Mouse (Mus musculus) midbrain, embryonic 11.5 days (tissue): Measurements from ENCODE around the gene Dhx8. TPM values are rescaled to one million over a fixed set of nuclear protein-coding genes. Genes with fewer than 3 reads are reported as not detected.

Experiments
- ATAC-seq: fragments of 200-750 bp; cut with Nextera tagmentation; 2 replicates; pipeline ENCODE4 v1.8.0; 2017; ENCODE audit warnings: moderate TSS enrichment, moderate library complexity; ENCODE audit not compliant: low FRiP score
- DNase-seq: peaks from one replicate; pipeline ENCODE4 v3.0.0; 2015; ENCODE audit warnings: low spot score; ENCODE audit errors: missing footprints
- H3K27ac ChIP-seq: fragments of 300-500 bp; sonication (generic); 2 replicates; pipeline ENCODE4 v1.5.1; 2014; ENCODE audit warnings: low read depth, low read length
- H3K27me3 ChIP-seq: fragments of 300-500 bp; sonication (generic); 2 replicates; pipeline ENCODE4 v1.6.1; 2014; ENCODE audit warnings: mild to moderate bottlenecking, low read length, moderate library complexity, mixed read lengths; ENCODE audit not compliant: control insufficient read depth, insufficient read depth
- H3K36me3 ChIP-seq: fragments of 300-500 bp; sonication (generic); 2 replicates; pipeline ENCODE4 v1.6.1; 2014; ENCODE audit warnings: mild to moderate bottlenecking, low read length, moderate library complexity, mixed read lengths; ENCODE audit not compliant: control insufficient read depth, insufficient read depth
- H3K4me1 ChIP-seq: fragments of 300-500 bp; sonication (generic); 2 replicates; pipeline ENCODE4 v1.6.1; 2014; ENCODE audit warnings: low read length; ENCODE audit not compliant: control insufficient read depth, insufficient read depth
- H3K4me2 ChIP-seq: fragments of 300-500 bp; sonication (generic); 2 replicates; pipeline ENCODE4 v1.6.1; 2014; ENCODE audit warnings: mild to moderate bottlenecking, moderate library complexity
- H3K4me3 ChIP-seq: fragments of 300-500 bp; sonication (generic); 2 replicates; pipeline ENCODE4 v1.5.1; 2014; ENCODE audit warnings: low read depth, low read length
- H3K9ac ChIP-seq: fragments of 300-500 bp; sonication (generic); 2 replicates; pipeline ENCODE4 v1.6.1; 2014; ENCODE audit warnings: low read length
- H3K9me3 ChIP-seq: fragments of 300-500 bp; sonication (generic); 2 replicates; pipeline ENCODE4 v1.6.1; 2016; ENCODE audit warnings: low read length; ENCODE audit not compliant: control insufficient read depth
- WGBS: fragments of 180-500 bp; shearing (Covaris S2); extraction: QIAGEN DNeasy Blood & Tissue Kit; methylation state at CpG from one replicate; pipeline ENCODE4 v1.1.7; 2014; 5-methylcytosine and 5-hydroxymethylcytosine counted together
- polyA plus RNA-seq: library from polyadenylated mRNA; unstranded; fragments of >200 nt; fragmentation: Nextera tagmentation; extraction: Ambion mirVana; gene quantifications from 2 replicates; pipeline ENCODE4 v1.2.1, GENCODE M21; 2014

Gene Dhx8
- polyA plus RNA-seq, 1 experiment from 2014 or later, result 39.2 TPM

- under 1% methylated on average over 56 of the region's 67 CpGs for WGBS
Measured at GRCm38 (mm10) chr11:101784488-101785142, 51.9 kb downstream of the Dhx8 start.

DNA sequence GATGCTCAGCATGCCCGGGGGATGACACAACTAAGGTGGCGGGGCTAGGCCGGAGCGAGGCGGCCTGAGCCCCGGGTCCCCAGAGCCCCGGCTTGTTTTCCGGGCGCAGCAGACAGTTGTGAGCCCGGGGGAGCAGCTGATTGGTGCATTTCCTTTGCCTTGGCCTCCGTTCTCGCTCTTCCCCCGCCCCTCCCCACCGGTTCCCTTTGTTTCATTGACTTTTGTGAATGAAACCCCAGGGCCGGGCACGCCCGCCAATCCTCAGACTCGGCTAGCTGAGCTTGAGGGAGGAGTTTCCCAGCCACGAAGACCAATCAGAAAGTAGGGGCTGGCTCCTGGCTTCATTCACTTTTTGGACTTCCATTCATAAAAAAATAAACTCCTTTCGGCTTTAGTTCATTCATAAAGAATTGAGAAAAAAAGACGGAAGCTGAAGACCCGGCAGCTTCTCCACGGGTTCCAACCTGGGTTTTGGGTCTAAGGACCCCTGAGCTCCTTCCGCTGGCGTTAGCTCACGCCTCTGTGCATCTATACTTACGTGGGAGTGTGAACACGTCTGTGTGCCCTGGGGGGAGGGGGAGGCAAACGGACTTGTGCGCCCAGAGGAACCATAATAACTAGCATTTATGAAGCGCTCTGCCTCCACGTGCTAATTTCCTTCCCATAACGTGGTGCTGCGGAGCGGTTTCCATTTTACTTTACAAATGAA, 52.6 kb downstream of the Dhx8 start, which contains the start of gene Etv4:
Etv4 (minus strand) TSS at position 229 of the 709 bp plus-strand sequence.
- H3K4me3 ChIP-seq, result peak within 1 kb of the TSS; percentile 34
- WGBS, result 1% methylated on average over 34 of the region's 35 CpGs
- H3K36me3 ChIP-seq, result no peaks in the 10 kb centered on the region
- ATAC-seq (peak; percentile 93), DNase-seq (peak; percentile 97)
- H3K4me2 ChIP-seq, result peak within 1 kb of the TSS; percentile 80
- H3K4me1 ChIP-seq, result peaks cover 7% of the 10 kb centered on the region
- peaks cover 62% of the 10 kb centered on the region for H3K27me3 ChIP-seq
- H3K9me3 ChIP-seq, result no peaks in the 10 kb centered on the region
- H3K9ac ChIP-seq, result peak within 1 kb of the TSS; percentile 58
- H3K27ac ChIP-seq, result 0 out of 2 replicates have a peak within 1 kb of the TSS, but pooled peaks have one; percentile 1

More at GRCm38 (mm10) chr11:101784488-101785142, 51.9 kb downstream of the Dhx8 start:
- ATAC-seq (peak; percentile 71), DNase-seq (peak; percentile 92)
- Histone ChIP-seq H3K9me3 (no peaks in the 10 kb centered on the region), H3K27me3 (peaks cover 62% of the 10 kb centered on the region), H3K4me1 (peaks cover 7% of the 10 kb centered on the region), H3K27ac (0 out of 2 replicates have a peak overlapping the region, but pooled peaks have one; percentile 1), H3K4me2 (peak overlapping the region; percentile 80), H3K4me3 (peak overlapping the region; percentile 34), H3K36me3 (no peaks in the 10 kb centered on the region), H3K9ac (peak overlapping the region; percentile 58)

DNA sequence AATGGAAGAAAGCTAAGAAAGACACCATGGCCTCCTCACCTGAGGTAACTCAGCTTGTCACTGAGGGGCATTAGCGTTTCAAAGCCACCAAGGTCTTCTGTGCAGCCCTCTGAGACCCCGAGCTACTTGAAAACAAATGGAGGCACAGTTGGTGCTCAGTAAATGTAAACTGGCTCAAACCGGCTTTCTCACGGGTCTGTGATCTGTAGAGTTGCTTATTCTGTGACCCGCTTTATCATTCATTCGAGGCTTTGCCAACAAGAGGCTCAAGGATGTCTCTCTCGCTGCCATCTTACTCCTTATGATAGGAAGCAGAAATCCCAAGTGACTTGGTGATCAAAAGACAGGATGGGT, 53.1 kb downstream of the Dhx8 start:
- Histone ChIP-seq H3K4me1 (peaks cover 12% of the 10 kb centered on the region), H3K9me3 (no peaks in the 10 kb centered on the region), H3K4me2 (peak overlapping the region; percentile 36), H3K4me3 (peak overlapping the region; percentile 14; the same call in 1 of the 2 replicates), H3K27me3 (peaks cover 62% of the 10 kb centered on the region), H3K27ac (no peak overlapping the region), H3K9ac (no peak overlapping the region), H3K36me3 (no peaks in the 10 kb centered on the region)
- WGBS, result 5% methylated on average over 7 of the region's 7 CpGs
- ATAC-seq (no peak), DNase-seq (no peak)

- H3K36me3 ChIP-seq, result no peaks in the 10 kb centered on the region
- no peak for DNase-seq
- H3K9me3 ChIP-seq, result no peaks in the 10 kb centered on the region
- ATAC-seq, result no peak
- no peak overlapping the region for H3K27ac ChIP-seq
- H3K4me2 ChIP-seq, result no peak overlapping the region
- peaks cover 13% of the 10 kb centered on the region for H3K4me1 ChIP-seq
- H3K4me3 ChIP-seq, result no peak overlapping the region
- WGBS, result 63% methylated on average over 7 of the region's 7 CpGs
- peaks cover 57% of the 10 kb centered on the region for H3K27me3 ChIP-seq
- H3K9ac ChIP-seq, result no peak overlapping the region
Measured at GRCm38 (mm10) chr11:101786651-101787050, 53.9 kb downstream of the Dhx8 start.

- 50% methylated on average over 1 of the region's 1 CpGs for WGBS
- H3K27me3 ChIP-seq, result peaks cover 50% of the 10 kb centered on the region
Measured at GRCm38 (mm10) chr11:101787432-101787831, 54.7 kb downstream of the Dhx8 start.

DNA sequence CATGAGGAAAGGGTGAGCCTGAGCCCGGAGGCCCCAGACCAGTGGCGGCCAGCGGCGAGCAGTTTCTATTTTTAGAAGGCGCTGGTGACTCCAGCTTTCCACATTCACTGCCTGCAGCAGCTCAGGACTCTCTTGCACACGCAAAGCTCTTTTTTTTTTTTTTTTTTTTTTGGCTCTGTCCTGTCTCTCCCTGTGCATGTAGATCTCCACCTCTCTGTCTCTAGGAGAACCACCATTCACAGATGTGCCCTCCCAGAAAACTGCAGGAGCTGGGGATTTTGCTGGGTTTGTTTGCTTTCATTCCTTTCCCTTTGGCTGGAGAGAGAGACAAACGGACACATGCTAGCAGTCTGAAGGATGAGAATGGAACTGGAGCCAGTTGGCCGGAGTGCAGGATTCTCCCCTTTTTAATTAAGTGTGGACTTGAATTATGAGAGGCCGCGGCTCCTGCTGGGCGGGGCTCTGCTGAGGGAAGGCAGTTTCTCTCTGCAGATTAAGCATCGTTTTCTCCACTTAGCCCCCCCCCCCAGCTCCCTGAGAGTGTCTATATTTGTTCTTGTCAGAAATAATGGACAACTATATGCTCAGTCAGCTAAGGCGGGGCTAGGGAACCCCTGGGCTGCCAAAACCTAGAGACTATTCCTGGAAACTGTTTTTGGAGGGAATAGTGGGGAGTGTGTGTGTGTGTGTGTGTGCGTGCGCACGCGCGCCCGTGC, 58.2 kb downstream of the Dhx8 start:
- ATAC-seq, result no peak
- H3K9ac ChIP-seq, result 0 out of 2 replicates have a peak overlapping the region, but pooled peaks have one; percentile 5
- H3K4me3 ChIP-seq, result no peak overlapping the region
- no peak overlapping the region for H3K4me2 ChIP-seq
- H3K4me1 ChIP-seq, result peaks cover 6% of the 10 kb centered on the region
- no peaks in the 10 kb centered on the region for H3K9me3 ChIP-seq
- no peak for DNase-seq
- H3K36me3 ChIP-seq, result no peaks in the 10 kb centered on the region
- H3K27me3 ChIP-seq, result peaks cover 18% of the 10 kb centered on the region
- H3K27ac ChIP-seq, result no peak overlapping the region; the same call in 1 of the 2 replicates
- WGBS, result 51% methylated on average over 19 of the region's 19 CpGs

More at GRCm38 (mm10) chr11:101787432-101787831, 54.7 kb downstream of the Dhx8 start:
- Histone ChIP-seq H3K9ac (no peak overlapping the region), H3K4me3 (no peak overlapping the region), H3K9me3 (no peaks in the 10 kb centered on the region), H3K4me1 (peaks cover 13% of the 10 kb centered on the region), H3K36me3 (no peaks in the 10 kb centered on the region), H3K27ac (no peak overlapping the region), H3K4me2 (no peak overlapping the region)
- DNase-seq (no peak), ATAC-seq (no peak)

DNA sequence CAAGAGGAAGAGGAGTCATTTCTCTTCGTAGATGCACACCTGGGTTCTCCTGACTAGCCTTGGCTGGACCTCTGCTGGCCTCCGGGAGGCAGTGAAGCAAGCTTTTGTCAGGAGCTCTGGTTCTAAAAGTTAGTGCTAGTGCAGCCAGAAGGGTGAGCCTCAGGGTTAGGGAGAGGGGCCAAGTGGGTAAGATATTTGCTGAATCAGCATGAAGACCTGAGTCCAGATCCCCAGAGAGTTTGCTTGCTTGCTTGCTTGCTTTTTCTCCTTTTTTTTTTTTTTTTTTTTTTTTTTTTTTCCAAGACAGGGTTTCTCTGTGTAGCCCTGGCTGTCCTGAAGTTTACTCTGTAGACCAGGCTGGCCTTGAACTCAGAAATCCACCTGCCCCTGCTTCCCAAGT, 64.6 kb downstream of the Dhx8 start:
- Histone ChIP-seq H3K9me3 (no peaks in the 10 kb centered on the region), H3K4me1 (no peaks in the 10 kb centered on the region)

DNA sequence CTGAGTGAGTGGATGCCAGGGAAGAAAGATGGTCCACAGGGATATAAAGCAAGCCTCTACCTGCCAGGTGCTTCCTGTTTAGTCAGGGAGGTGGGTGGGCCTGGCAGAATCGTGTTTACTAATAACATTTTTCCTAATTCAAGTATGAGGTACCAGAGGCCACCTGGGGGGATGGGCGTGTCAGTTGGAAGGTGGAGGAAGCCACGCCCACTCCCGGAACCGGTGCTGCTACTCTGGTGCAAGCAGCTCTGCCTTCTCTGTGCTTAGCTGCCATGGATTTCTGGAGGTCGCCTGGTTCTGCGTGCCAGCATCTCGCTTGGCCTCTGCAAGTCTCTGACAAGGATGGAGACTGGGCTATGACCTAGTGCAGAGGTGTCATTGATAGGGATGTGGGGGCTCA, 65.4 kb downstream of the Dhx8 start:
- 41% methylated on average over 8 of the region's 8 CpGs for WGBS
- Histone ChIP-seq H3K36me3 (no peaks in the 10 kb centered on the region), H3K4me1 (no peaks in the 10 kb centered on the region), H3K4me2 (no peak overlapping the region), H3K4me3 (no peak overlapping the region), H3K27me3 (no peaks in the 10 kb centered on the region), H3K9me3 (no peaks in the 10 kb centered on the region), H3K9ac (no peak overlapping the region), H3K27ac (no peak overlapping the region)
- ATAC-seq, result no peak
- DNase-seq, result no peak

More for the DNA sequence above, 64.6 kb downstream of the Dhx8 start:
- Histone ChIP-seq H3K4me2 (no peak overlapping the region), H3K4me3 (no peak overlapping the region), H3K9ac (no peak overlapping the region), H3K27me3 (no peaks in the 10 kb centered on the region), H3K36me3 (no peaks in the 10 kb centered on the region), H3K27ac (no peak overlapping the region)
- DNase-seq, result no peak
- ATAC-seq, result no peak
- WGBS, result 88% methylated on average over 2 of the region's 2 CpGs
